Comparison of ENCODE assay signal across 11 mouse cellular contexts in the genomic region with DNA sequence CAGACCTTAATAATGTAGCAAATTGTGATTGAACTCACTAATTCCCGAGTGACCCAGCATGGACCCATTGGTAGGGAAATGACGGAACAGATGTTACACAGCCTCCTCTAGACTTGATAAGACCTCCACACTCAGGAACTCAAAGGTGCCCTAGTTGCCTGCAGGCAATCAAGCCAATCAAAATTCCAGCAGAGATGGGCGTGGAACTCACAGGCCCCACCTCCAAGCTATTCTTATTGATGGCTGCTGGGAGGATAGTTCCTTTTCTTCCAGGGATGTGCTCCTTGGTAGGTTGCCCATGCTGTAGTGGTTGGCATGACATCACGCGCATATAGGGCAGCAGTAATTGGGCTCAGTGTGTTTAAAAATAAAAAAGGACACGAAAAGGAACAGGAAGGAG.
A peak's percentile ranks its signal among the peaks of the same experiment; 100 is the strongest.
DNase-seq lines count a peak whose midpoint lies in the region; ATAC-seq lines count a peak whose summit lies in the region.
"Had no signal": no experiment of that assay in that cellular context is flagged by ENCODE, and none has a peak within 500 bp of the region (broad histone marks: within the 10 kb centered on the region; RNA-seq: fewer than 3 reads in every experiment).

No protein-coding gene starts in this region.

- peak; percentile 28 for ATAC-seq in frontal cortex, adult (ENCODE audit: low TSS enrichment)
- ATAC-seq: forebrain, embryonic 14.5 days had no signal

- peak overlapping the region; percentile 34; the same call in 1 of the 2 replicates for H3K27ac ChIP-seq in brown adipose tissue, adult 24 weeks (replicated peaks; ENCODE audit: low read depth, low read length)
- H3K27ac ChIP-seq: kidney, postnatal 0 days; neural tube, embryonic 15.5 days had no signal

- DNase-seq in frontal cortex, postnatal 14 days (ENCODE audit: low spot score in 2 of 2) = no peak
- DNase-seq in lung, postnatal 10 days = peak; percentile 3
- no peak for DNase-seq in lung, postnatal 36 days
- no peak for DNase-seq in adrenal gland, postnatal 10 days
- DNase-seq in kidney, postnatal 36 days = no peak
- DNase-seq: liver had no signal

- peaks cover 2% of the 10 kb centered on the region; the same call in 1 of the 2 replicates for H3K4me1 ChIP-seq in brown adipose tissue, adult 24 weeks (ENCODE audit: control insufficient read depth, insufficient read depth, insufficient read length, low read length)
- H3K4me1 ChIP-seq: neural tube, embryonic 15.5 days had no signal

- peak overlapping the region; percentile 53; the same call in 1 of the 2 replicates for H3K4me3 ChIP-seq in brown adipose tissue, adult 24 weeks (ENCODE audit: insufficient read depth, low read depth, low read length)
- H3K4me3 ChIP-seq: neural tube, embryonic 15.5 days had no signal
